Mouse (Mus musculus) neural tube, embryonic 15.5 days (tissue): ENCODE data around the gene Gm17409. TPM values are rescaled to one million over a fixed set of nuclear protein-coding genes. Genes with fewer than 3 reads are reported as not detected.

Experiments used
- ATAC-seq: fragments of 200-750 bp; cut with Nextera tagmentation; 2 replicates; pipeline ENCODE4 v1.8.0; 2017; ENCODE audit warnings: mild to moderate bottlenecking, moderate TSS enrichment, moderate library complexity; ENCODE audit not compliant: low FRiP score
- H3K27ac ChIP-seq: fragments of 300-500 bp; sonication (generic); replicated peaks from 2 replicates; pipeline ENCODE4 v1.5.1; 2015; ENCODE audit warnings: mild to moderate bottlenecking, inconsistent platforms
- H3K27me3 ChIP-seq: fragments of 300-500 bp; sonication (generic); replicated peaks from 2 replicates; pipeline ENCODE4 v1.6.1; 2015; ENCODE audit warnings: inconsistent platforms
- H3K36me3 ChIP-seq: fragments of 300-500 bp; sonication (generic); 2 replicates; pipeline ENCODE4 v1.6.1; 2015; ENCODE audit warnings: inconsistent platforms
- H3K4me1 ChIP-seq: fragments of 300-500 bp; sonication (generic); 2 replicates; pipeline ENCODE4 v1.6.1; 2015; ENCODE audit warnings: inconsistent platforms
- H3K4me2 ChIP-seq: fragments of 300-500 bp; sonication (generic); 2 replicates; pipeline ENCODE4 v1.6.1; 2015; ENCODE audit warnings: inconsistent platforms, mild to moderate bottlenecking, moderate library complexity
- H3K4me3 ChIP-seq: fragments of 300-500 bp; sonication (generic); replicated peaks from 2 replicates; pipeline ENCODE4 v1.5.1; 2015; ENCODE audit warnings: mild to moderate bottlenecking, inconsistent platforms
- H3K9ac ChIP-seq: fragments of 300-500 bp; sonication (generic); replicated peaks from 2 replicates; pipeline ENCODE4 v1.6.1; 2015; ENCODE audit warnings: mild to moderate bottlenecking, inconsistent platforms
- H3K9me3 ChIP-seq: fragments of 300-500 bp; sonication (generic); replicated peaks from 2 replicates; pipeline ENCODE4 v1.6.1; 2016; ENCODE audit warnings: inconsistent platforms
- WGBS: fragments of 180-500 bp; shearing (Covaris S2); methylation state at CpG from one replicate; pipeline ENCODE4 v1.1.7; 2015; ENCODE audit warnings: mixed read lengths; 5-methylcytosine and 5-hydroxymethylcytosine counted together
- polyA plus RNA-seq: library from polyadenylated mRNA; unstranded; fragments of >200 nt; fragmentation: Nextera tagmentation; extraction: Ambion mirVana; gene quantifications from 2 replicates; pipeline ENCODE4 v1.2.1, GENCODE M21; 2015

Gm17409 gene
- polyA plus RNA-seq, 1 experiment from 2014 or later = not detected

DNA sequence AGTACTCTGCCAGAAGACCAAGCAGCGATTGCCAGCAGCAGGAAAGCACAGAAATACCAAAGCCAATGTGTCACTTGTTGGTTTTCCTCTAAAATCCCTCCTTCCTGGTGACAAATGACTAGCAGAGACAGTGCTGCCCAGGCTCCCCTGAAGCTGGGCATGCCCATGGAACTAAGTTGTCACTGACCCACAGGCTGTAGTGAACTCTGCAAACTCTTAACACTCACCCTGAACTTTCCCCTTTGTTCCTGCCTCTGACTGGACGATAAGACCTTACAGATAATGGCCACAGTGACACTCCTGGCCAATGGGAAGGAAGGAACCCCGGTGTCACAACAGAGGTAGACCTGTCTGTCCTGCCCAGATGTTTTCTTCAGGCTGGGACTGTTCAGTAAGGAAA, 43.3 kb downstream of the Gm17409 start:
- WGBS = 79% methylated on average over 3 of the region's 3 CpGs
- ATAC-seq = no peak

GRCm38 (mm10) chr2:58514489-58514888, 44.6 kb downstream of the Gm17409 start:
- Histone ChIP-seq H3K4me1 (peaks cover 6% of the 10 kb centered on the region; the same call in 1 of the 2 replicates), H3K4me2 (no peak overlapping the region), H3K36me3 (no peaks in the 10 kb centered on the region), H3K4me3 (no peak overlapping the region), H3K9ac (no peak overlapping the region), H3K27me3 (no peaks in the 10 kb centered on the region), H3K9me3 (no peaks in the 10 kb centered on the region), H3K27ac (no peak overlapping the region)
- no peak for ATAC-seq
- WGBS = 96% methylated on average over 11 of the region's 11 CpGs

More for the DNA sequence above, 43.3 kb downstream of the Gm17409 start:
- Histone ChIP-seq H3K9me3 (no peaks in the 10 kb centered on the region), H3K4me1 (peaks cover 6% of the 10 kb centered on the region; the same call in 1 of the 2 replicates), H3K4me3 (no peak overlapping the region), H3K27ac (no peak overlapping the region), H3K9ac (no peak overlapping the region), H3K36me3 (no peaks in the 10 kb centered on the region), H3K27me3 (no peaks in the 10 kb centered on the region), H3K4me2 (no peak overlapping the region)

GRCm38 (mm10) chr2:58516000-58516399, 46.1 kb downstream of the Gm17409 start:
- Histone ChIP-seq H3K36me3 (no peaks in the 10 kb centered on the region), H3K9me3 (no peaks in the 10 kb centered on the region), H3K4me1 (peaks cover 6% of the 10 kb centered on the region; the same call in 1 of the 2 replicates), H3K4me2 (no peak overlapping the region), H3K4me3 (no peak overlapping the region), H3K27me3 (no peaks in the 10 kb centered on the region), H3K27ac (peak overlapping the region; percentile 56; the same call in 1 of the 2 replicates), H3K9ac (no peak overlapping the region)
- no peak for ATAC-seq
- 46% methylated on average over 15 of the region's 15 CpGs for WGBS

DNA sequence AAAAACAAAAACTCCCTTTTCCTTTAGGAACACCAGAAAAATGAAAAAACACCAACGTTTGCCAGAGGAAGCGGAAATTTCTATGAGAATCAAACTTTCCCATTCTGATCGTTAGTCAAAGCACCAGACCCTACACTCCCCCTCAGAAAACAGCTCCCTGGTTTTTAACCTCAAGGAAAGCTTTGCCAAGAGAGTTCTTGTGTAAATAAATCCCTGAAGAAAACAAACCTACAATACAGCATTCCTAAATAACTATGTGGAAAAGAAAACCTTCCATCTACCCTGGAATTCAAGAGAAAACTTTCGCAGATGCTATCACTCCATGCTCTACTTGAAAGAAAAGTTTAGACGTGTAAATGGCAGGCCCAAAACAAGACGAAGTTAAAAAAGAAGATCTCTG, 47.0 kb downstream of the Gm17409 start:
- H3K4me3 ChIP-seq = no peak overlapping the region
- H3K27ac ChIP-seq = no peak overlapping the region; the same call in 1 of the 2 replicates
- H3K4me1 ChIP-seq = peaks cover 6% of the 10 kb centered on the region; the same call in 1 of the 2 replicates
- no peaks in the 10 kb centered on the region for H3K27me3 ChIP-seq
- ATAC-seq = no peak
- H3K9ac ChIP-seq = no peak overlapping the region
- H3K36me3 ChIP-seq = no peaks in the 10 kb centered on the region
- 79% methylated on average over 6 of the region's 6 CpGs for WGBS
- H3K9me3 ChIP-seq = no peaks in the 10 kb centered on the region
- H3K4me2 ChIP-seq = no peak overlapping the region

GRCm38 (mm10) chr2:58518517-58518916, 48.6 kb downstream of the Gm17409 start:
- 86% methylated on average over 1 of the region's 1 CpGs for WGBS
- no peak for ATAC-seq
- no peak overlapping the region for H3K9ac ChIP-seq

More at GRCm38 (mm10) chr2:58518517-58518916, 48.6 kb downstream of the Gm17409 start:
- H3K9me3 ChIP-seq = no peaks in the 10 kb centered on the region
- H3K4me1 ChIP-seq = peaks cover 13% of the 10 kb centered on the region; the same call in 1 of the 2 replicates
- H3K27me3 ChIP-seq = no peaks in the 10 kb centered on the region
- H3K4me3 ChIP-seq = no peak overlapping the region
- no peak overlapping the region for H3K4me2 ChIP-seq
- H3K27ac ChIP-seq = no peak overlapping the region
- H3K36me3 ChIP-seq = no peaks in the 10 kb centered on the region

Other genes with a start within 250 kb of the Gm17409 start
- 0.34 and 0.36 TPM in 2 replicates for gene Acvr1c, start 112.2 kb upstream of the Gm17409 start, polyA plus RNA-seq
- gene Acvr1, start 97.0 kb downstream of the Gm17409 start, polyA plus RNA-seq = 6.1 and 6.6 TPM in 2 replicates
- gene Upp2, start 97.2 kb downstream of the Gm17409 start, polyA plus RNA-seq = 15.3 and 19.0 TPM in 2 replicates